Mouse (Mus musculus) brain, embryonic 14.5 days (tissue): ENCODE data around the gene Metrn.

ENCODE experiments used
- CTCF ChIP-seq: fragments of 200-500 bp; IDR thresholded peaks from 2 replicates; pipeline ENCODE4 v1.5.1; 2012; ENCODE audit warnings: inconsistent platforms, mild to moderate bottlenecking, moderate library complexity, borderline replicate concordance; ENCODE audit not compliant: insufficient read depth, insufficient read length; ENCODE audit errors: extremely low read depth
- POLR2A ChIP-seq: fragments of 200-500 bp; IDR thresholded peaks from 2 replicates; pipeline ENCODE4 v1.6.1; 2012; ENCODE audit warnings: mild to moderate bottlenecking, inconsistent platforms, borderline replicate concordance; ENCODE audit not compliant: poor library complexity, insufficient read depth, insufficient read length, severe bottlenecking; ENCODE audit errors: extremely low read depth

- TF ChIP-seq CTCF (no peak), POLR2A (peak; percentile 42; the same call in 1 of the 2 replicates)
Measured at GRCm38 (mm10) chr17:25791843-25792527, 5.0 kb downstream of the Metrn start.
